Mouse (Mus musculus) megakaryocyte, embryonic 14.5 days (primary cell): ENCODE measurements around the gene Tmem273. TPM values are rescaled to one million over a fixed set of nuclear protein-coding genes. Genes with fewer than 3 reads are reported as not detected.

Experiments used
- H3K27me3 ChIP-seq: replicated peaks from 2 replicates; pipeline ENCODE3; 2012; ENCODE audit warnings: inconsistent platforms
- H3K36me3 ChIP-seq: replicated peaks from 2 replicates; pipeline ENCODE3; 2012; ENCODE audit warnings: low read length, inconsistent platforms, mixed read lengths
- H3K4me1 ChIP-seq: 2 replicates; pipeline ENCODE4 v1.6.1; 2012; ENCODE audit warnings: inconsistent platforms
- H3K4me3 ChIP-seq: replicated peaks from 2 replicates; pipeline ENCODE3; 2012; ENCODE audit warnings: moderate library complexity, mild to moderate bottlenecking, inconsistent platforms
- H3K9me3 ChIP-seq: 2 replicates; pipeline ENCODE4 v1.6.1; 2012; ENCODE audit warnings: inconsistent platforms
- FLI1 ChIP-seq: IDR thresholded peaks from 2 replicates; pipeline ENCODE4 v1.6.1; 2012; ENCODE audit warnings: low read length, inconsistent platforms, mixed read lengths
- GATA1 ChIP-seq: IDR thresholded peaks from 3 replicates; pipeline ENCODE4 v1.6.1; 2012; ENCODE audit warnings: mixed read lengths, low read length, inconsistent platforms, borderline replicate concordance
- polyA plus RNA-seq: library from polyadenylated mRNA; stranded (reverse); fragments of >175 nt; gene quantifications from 2 replicates; pipeline ENCODE4 v1.2.3, GENCODE M21; 2012; ENCODE audit warnings: low replicate concordance; ENCODE audit not compliant: insufficient read depth

Gene Tmem273
- polyA plus RNA-seq: 1.7 TPM in 1 of 2 replicates, not detected in the other

DNA sequence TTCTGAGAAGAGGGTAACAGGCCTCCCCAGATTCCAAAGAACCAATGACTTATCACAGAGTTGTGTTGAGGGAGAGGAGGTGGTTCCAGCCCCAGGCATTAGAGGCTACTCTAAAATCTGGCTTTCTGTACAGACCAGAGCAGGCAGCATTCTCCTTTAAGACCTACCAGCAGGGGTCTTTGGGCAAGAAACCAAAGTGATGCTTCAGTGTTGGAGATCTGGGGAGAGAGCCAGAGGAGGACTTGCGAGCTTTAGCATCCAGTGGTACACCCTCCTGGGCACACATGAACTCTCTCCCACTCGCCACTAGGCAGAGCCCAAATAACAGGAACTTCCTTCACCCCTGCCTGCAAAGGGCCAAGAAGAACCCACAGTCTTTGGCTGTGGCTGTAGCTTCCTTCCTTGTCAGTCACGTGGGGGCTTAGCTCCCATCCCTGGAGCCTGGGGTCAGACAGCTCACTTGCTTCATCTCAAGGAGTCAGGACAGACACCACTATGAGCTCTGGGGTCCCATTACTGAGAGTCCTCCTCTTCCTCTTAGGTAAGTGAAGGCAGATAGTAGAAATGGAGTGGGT, at the start of gene Tmem273:
Gene Tmem273 (plus strand): TSS at position 408 of the 575 bp plus-strand sequence.
- no peak for TF ChIP-seq GATA1
- no peak for TF ChIP-seq FLI1
- Histone ChIP-seq H3K36me3 (peaks cover 4% of the 10 kb centered on the region), H3K4me3 (peak within 1 kb of the TSS; percentile 85), H3K4me1 (peaks cover 77% of the 10 kb centered on the region), H3K9me3 (no peaks in the 10 kb centered on the region), H3K27me3 (no peaks in the 10 kb centered on the region)

DNA sequence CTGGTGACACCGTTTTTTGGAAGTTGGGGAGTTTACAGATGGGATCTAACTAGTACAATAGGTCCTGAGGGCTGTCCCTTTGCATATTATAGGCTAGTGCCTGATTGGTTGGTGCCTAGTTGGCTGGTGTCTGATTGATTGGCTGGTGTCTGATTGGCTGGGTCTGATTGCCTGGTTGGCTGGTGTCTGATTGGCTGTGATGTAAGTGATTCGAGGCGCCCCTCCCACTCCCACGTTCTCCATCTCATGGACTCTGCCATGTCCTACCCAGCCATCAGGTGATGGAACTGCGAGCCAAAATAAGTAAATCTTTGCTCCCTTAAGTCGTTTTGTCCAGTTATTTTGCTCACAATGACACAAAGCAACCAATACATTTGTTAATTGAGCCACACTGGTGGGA, 49.2 kb upstream of the Tmem273 start:
- no peak for TF ChIP-seq GATA1
- no peak for TF ChIP-seq FLI1
- Histone ChIP-seq H3K4me1 (no peaks in the 10 kb centered on the region), H3K27me3 (peaks cover 22% of the 10 kb centered on the region), H3K36me3 (no peaks in the 10 kb centered on the region), H3K4me3 (no peak overlapping the region), H3K9me3 (peaks cover 12% of the 10 kb centered on the region; the same call in 1 of the 2 replicates)

DNA sequence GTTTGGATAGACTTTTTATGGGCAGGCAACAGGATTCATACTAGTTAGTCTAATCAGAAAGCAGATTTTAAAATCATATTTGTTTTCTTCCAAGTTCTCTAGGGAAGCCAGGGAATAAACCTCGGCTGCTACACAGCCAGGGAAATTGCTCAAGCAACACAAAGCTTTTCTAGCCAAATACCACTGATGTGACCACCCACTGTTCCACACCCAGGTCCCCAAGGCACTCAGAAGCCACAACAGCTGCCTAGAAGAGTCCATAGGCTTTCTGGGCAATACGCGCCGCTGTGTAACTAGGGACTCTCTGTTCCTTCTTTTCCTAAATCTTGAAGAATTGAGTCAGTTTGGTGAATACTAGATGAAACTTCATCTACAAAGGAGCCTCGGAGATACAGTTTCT, 47.2 kb upstream of the Tmem273 start:
- H3K4me3 ChIP-seq: no peak overlapping the region
- TF ChIP-seq FLI1 (no peak), GATA1 (no peak)
- peaks cover 12% of the 10 kb centered on the region; the same call in 1 of the 2 replicates for H3K9me3 ChIP-seq
- H3K36me3 ChIP-seq: no peaks in the 10 kb centered on the region
- H3K27me3 ChIP-seq: peaks cover 19% of the 10 kb centered on the region
- H3K4me1 ChIP-seq: no peaks in the 10 kb centered on the region

DNA sequence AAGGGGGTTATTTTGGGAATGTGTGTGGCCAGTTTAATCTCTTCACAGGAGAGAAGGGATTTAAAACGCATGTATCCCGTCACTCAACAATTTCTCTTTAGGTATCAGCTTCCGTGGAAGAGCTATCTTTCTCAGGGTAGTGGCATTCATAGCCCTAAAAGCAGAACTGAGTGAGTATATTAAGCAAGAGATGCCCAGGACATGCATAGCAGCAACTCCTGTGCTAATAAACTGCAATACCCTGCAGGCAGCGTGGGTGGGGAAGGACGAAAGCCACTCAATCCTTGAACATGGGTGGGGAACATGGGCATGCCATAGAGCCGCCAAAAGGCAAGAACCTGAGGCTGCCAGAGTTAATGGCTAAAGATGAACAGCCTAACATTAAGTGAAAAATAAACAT, 37.2 kb upstream of the Tmem273 start:
- Histone ChIP-seq H3K4me3 (no peak overlapping the region), H3K9me3 (0 out of 2 replicates have a peak, but pooled peaks cover 6% of the 10 kb centered on the region), H3K36me3 (no peaks in the 10 kb centered on the region), H3K4me1 (no peaks in the 10 kb centered on the region), H3K27me3 (peaks cover 10% of the 10 kb centered on the region)
- TF ChIP-seq GATA1: no peak
- TF ChIP-seq FLI1: no peak

DNA sequence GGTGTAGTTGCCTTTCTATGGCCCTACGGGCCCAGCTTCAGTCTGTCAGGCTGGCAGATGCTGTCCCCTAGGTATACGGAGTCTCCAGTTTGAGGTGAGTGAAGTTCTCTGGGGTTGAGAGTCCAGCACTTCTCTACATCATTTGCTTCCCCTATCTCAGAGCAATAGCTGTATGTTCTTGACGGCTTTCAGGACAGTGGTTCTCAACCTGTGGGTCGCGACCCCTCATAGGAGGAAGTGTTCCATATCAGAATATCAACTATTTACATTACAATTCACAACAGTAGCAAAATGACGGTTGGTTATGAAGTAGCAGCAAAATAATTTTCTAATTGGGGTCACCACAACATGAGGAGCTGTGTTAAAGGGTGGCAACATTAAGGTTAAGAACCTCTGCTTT, 35.0 kb upstream of the Tmem273 start:
- TF ChIP-seq FLI1: no peak
- TF ChIP-seq GATA1: no peak
- Histone ChIP-seq H3K9me3 (0 out of 2 replicates have a peak, but pooled peaks cover 6% of the 10 kb centered on the region), H3K36me3 (no peaks in the 10 kb centered on the region), H3K4me3 (no peak overlapping the region), H3K4me1 (no peaks in the 10 kb centered on the region), H3K27me3 (peaks cover 14% of the 10 kb centered on the region)

DNA sequence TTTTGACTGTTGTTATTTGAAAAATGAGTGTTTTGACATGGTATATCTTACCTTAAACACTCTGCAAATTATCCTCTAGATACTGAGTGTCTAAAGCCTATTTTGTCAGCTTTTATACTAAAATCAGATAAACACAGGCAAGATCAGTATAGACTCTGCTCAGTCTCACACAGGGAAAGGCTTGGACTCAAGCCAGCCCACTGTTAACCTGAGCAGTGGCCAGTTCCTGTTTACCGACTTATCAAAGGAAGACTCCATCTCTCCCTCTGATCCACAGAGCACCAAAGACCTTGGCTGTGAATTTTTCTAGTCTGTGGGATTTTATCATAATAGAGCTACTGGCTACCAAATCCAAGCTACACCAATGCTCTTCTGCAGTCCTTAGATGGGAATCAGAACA, 31.5 kb upstream of the Tmem273 start:
- peaks cover 16% of the 10 kb centered on the region for H3K27me3 ChIP-seq
- no peak overlapping the region for H3K4me3 ChIP-seq
- H3K4me1 ChIP-seq: no peaks in the 10 kb centered on the region
- H3K9me3 ChIP-seq: no peaks in the 10 kb centered on the region
- TF ChIP-seq FLI1 (no peak), GATA1 (no peak)
- H3K36me3 ChIP-seq: no peaks in the 10 kb centered on the region

DNA sequence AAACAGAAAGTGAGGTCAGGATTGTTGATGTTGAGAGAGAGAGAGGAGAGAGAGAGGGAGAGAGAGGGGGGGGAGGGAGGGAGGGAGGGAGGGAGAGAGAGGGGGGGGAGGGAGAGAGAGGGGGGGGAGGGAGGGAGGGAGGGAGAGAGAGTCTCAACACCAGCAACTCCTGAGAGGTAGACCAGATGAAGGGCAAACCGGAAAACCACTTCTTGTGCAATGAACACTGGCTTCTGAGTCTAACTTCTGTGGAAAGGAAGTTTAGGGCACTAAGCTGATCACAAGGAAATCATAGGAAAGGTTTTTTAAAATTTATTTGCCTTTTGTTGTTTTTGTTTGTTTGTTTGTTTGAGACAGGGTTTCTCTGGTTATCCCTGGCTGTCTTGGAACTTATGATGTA, 23.6 kb upstream of the Tmem273 start:
- Histone ChIP-seq H3K4me1 (no peaks in the 10 kb centered on the region), H3K9me3 (no peaks in the 10 kb centered on the region), H3K27me3 (peaks cover 36% of the 10 kb centered on the region), H3K4me3 (no peak overlapping the region), H3K36me3 (no peaks in the 10 kb centered on the region)
- TF ChIP-seq GATA1 (no peak), FLI1 (no peak)

- Histone ChIP-seq H3K27me3 (peaks cover 37% of the 10 kb centered on the region), H3K4me1 (peaks cover 7% of the 10 kb centered on the region), H3K36me3 (no peaks in the 10 kb centered on the region), H3K9me3 (no peaks in the 10 kb centered on the region), H3K4me3 (no peak overlapping the region)
- TF ChIP-seq FLI1 (no peak), GATA1 (no peak)
Measured at GRCm38 (mm10) chr14:32770563-32770962, 15.2 kb upstream of the Tmem273 start.

DNA sequence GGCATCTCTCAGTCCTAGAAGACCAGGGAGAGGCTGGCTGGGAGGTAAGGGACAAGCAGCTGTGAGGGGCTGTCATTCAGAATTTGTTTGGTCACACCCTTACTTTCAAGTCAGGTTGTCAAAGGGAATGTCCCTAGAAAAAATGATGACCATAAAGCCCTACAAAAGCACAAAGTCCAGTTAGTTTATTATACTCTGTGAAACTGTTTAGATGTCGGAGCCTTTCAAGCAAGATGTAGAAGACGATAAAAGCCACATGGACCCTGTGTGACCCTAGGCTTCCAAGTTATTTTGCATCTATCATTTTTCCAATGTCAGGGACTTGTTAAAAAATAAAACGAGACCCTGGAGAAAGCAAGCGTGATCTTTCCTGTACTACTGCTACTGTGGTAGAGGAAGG, 13.7 kb upstream of the Tmem273 start:
- no peak overlapping the region for H3K4me3 ChIP-seq
- peaks cover 7% of the 10 kb centered on the region for H3K4me1 ChIP-seq
- TF ChIP-seq FLI1: no peak
- no peak for TF ChIP-seq GATA1
- peaks cover 36% of the 10 kb centered on the region for H3K27me3 ChIP-seq
- H3K9me3 ChIP-seq: no peaks in the 10 kb centered on the region
- no peaks in the 10 kb centered on the region for H3K36me3 ChIP-seq

DNA sequence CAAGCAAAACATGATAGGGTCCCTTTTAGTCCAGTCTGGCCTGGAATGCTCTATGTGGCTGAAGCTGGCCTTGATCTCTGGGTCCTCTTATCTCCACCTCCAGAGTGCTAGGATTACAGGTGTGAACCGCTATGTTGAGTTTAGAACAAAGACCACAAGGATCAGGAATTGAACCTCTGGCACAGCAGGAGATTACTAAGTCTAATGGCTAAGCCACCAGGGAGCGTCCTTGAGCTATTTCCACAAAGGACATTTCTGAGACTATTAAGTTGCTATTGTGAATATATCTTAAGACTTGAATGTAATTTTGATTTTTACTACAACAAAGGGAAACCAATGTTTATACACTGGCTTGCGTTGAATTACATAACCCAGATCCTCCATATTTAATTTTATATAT, 13.0 kb upstream of the Tmem273 start:
- TF ChIP-seq GATA1 (no peak), FLI1 (no peak)
- H3K9me3 ChIP-seq: no peaks in the 10 kb centered on the region
- H3K27me3 ChIP-seq: peaks cover 32% of the 10 kb centered on the region
- no peaks in the 10 kb centered on the region for H3K36me3 ChIP-seq
- no peak overlapping the region for H3K4me3 ChIP-seq
- peaks cover 7% of the 10 kb centered on the region for H3K4me1 ChIP-seq
